Mouse (Mus musculus): ENCODE results near the gene Gm4869. TPM values are rescaled to one million over a fixed set of nuclear protein-coding genes. Genes with fewer than 3 reads are reported as not detected.
"Not testable (repeated sequence)": the region's sequence is repeated elsewhere in the genome, so short reads cannot be mapped to it uniquely, and the experiment has no call there.

Gm4869 gene
- polyA plus RNA-seq, 1 experiment from 2014 or later = not detected

DNA sequence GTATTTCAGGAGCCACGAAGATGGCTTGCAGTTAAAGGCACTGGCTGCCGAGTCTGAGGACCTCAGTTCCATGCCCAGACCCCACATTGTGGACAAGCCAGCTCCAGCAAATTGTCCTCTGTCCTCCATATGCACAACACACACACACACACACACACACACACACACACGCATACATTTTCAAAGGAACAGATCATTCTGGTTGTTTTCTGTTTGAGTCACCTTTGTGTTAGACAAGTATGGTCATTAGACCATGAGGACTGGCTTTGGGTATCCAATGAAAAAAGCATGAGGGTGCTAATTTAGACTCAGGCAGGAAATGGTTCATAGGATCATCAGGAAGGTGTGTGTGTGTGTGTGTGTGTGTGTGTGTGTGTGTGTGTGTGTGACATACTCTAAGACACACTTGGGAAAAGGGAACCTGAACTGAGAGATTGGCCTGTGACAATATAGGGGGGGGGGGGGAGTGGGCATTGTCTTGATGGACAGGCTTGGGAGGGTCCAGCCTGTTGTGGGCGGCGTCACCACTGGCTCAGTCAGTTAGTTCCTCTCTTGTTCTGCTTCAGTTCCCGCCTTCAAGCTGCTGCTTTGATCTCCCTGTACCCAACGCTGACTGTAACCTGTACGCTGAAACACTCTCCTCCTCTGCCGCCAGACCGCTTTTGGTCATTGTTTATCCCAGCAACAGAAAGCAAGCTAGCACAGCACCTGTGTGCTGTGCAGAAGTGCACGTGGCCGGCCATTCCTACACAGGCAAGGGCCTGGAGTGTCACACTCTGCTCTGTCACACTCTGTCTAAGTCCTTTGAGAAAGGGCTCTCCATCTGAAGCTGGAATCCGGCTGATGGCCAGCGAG is 56.8 kb downstream of the Gm4869 start:
- 18% methylated on average over 13 of the region's 14 CpGs for WGBS
- Histone ChIP-seq H3K9ac (replicated peaks; ENCODE audit: low read depth, low read length) (0 out of 2 replicates have a peak overlapping the region, but pooled peaks have one; percentile 4), H3K36me3 (ENCODE audit: control insufficient read depth, insufficient read depth) (no peaks in the 10 kb centered on the region)

DNA sequence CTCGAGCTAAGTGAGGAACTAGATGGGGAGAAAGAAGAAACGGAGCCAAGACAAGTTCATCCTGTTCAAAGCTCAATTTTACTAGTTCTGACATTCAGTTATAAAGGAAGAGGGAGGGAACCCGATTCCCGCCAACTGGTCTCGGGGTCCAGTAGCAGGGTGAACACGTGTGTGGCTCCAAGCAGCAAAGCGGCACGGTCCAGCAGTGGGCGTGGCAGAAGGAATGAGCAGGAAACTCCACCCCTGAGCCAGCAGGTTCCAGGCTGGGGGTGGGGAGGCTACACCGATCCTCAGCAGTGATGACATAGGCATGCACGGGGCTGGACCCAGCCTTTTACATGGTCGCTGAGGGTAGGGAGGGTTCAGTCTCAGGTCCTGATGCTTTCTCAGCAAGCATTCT is 57.5 kb downstream of the Gm4869 start:
- not testable (repeated sequence) for H3K4me3 ChIP-seq (replicated peaks; ENCODE audit: low read length); H3K27me3 ChIP-seq (replicated peaks; ENCODE audit: control insufficient read depth, insufficient read depth, low read length); H3K27ac ChIP-seq (ENCODE audit: low read length); ATAC-seq; H3K36me3 ChIP-seq (ENCODE audit: control insufficient read depth, insufficient read depth); H3K9me3 ChIP-seq (ENCODE audit: control insufficient read depth, low read length)
- Histone ChIP-seq H3K4me2 (ENCODE audit: low read length) (peak overlapping the region; percentile 27; the same call in 1 of the 2 replicates), H3K4me1 (replicated peaks; ENCODE audit: control insufficient read depth, insufficient read depth, low read length) (peaks cover 24% of the 10 kb centered on the region), H3K9ac (replicated peaks; ENCODE audit: low read depth, low read length) (0 out of 2 replicates have a peak overlapping the region, but pooled peaks have one; percentile 11)
- 2% methylated on average over 12 of the region's 12 CpGs for WGBS

More for the DNA sequence above, 56.8 kb downstream of the Gm4869 start:
- Histone ChIP-seq H3K4me1 (replicated peaks; ENCODE audit: control insufficient read depth, insufficient read depth, low read length) (peaks cover 21% of the 10 kb centered on the region), H3K4me3 (replicated peaks; ENCODE audit: low read length) (no peak overlapping the region), H3K27ac (ENCODE audit: low read length) (no peak overlapping the region), H3K9me3 (ENCODE audit: control insufficient read depth, low read length) (no peaks in the 10 kb centered on the region), H3K27me3 (replicated peaks; ENCODE audit: control insufficient read depth, insufficient read depth, low read length) (no peaks in the 10 kb centered on the region), H3K4me2 (ENCODE audit: low read length) (peak overlapping the region; percentile 27; the same call in 1 of the 2 replicates)
- ATAC-seq = no peak

DNA sequence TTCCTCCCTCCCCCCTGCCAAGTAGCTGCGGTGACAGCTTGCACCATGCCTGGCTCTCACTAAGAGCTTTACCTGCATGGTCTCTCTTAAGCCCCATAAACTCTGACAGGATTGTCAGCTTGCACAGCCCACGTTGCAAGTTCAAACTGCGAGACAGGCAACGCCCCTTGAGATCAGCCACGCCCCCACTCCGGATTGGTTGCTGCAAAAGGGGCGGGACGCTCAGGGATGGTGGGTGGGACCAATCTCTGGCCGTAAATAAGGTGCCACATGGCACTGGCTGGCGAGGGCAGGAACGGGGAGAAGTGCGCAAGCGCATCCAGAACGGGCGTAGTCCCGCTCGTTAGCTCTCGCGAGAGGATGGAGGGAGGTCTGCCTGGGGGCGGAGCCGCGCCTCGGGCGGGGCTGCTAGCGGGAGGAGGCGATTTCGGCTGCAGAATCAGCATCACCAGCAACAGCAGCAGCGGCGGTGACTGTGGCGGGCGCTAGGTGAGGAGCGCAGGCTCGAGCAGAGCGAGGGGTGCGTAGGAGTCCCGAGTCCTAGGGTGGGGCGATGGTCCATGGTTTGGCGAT is 59.8 kb downstream of the Gm4869 start, which contains the start of gene Chst12:
Chst12 (plus strand) TSS at position 343 of the 573 bp plus-strand sequence.
- no peaks in the 10 kb centered on the region for H3K36me3 ChIP-seq (ENCODE audit: control insufficient read depth, insufficient read depth)
- peaks cover 41% of the 10 kb centered on the region for H3K4me1 ChIP-seq (replicated peaks; ENCODE audit: control insufficient read depth, insufficient read depth, low read length)
- peak within 1 kb of the TSS; percentile 67 for H3K27ac ChIP-seq (ENCODE audit: low read length)
- under 1% methylated on average over 38 of the region's 38 CpGs for WGBS
- H3K4me3 ChIP-seq (replicated peaks; ENCODE audit: low read length) = peak within 1 kb of the TSS; percentile 69
- H3K27me3 ChIP-seq (replicated peaks; ENCODE audit: control insufficient read depth, insufficient read depth, low read length) = no peaks in the 10 kb centered on the region
- H3K4me2 ChIP-seq (ENCODE audit: low read length) = peak within 1 kb of the TSS; percentile 77
- H3K9ac ChIP-seq (replicated peaks; ENCODE audit: low read depth, low read length) = peak within 1 kb of the TSS; percentile 76
- peak; percentile 94 for ATAC-seq
- H3K9me3 ChIP-seq (ENCODE audit: control insufficient read depth, low read length) = no peaks in the 10 kb centered on the region

DNA sequence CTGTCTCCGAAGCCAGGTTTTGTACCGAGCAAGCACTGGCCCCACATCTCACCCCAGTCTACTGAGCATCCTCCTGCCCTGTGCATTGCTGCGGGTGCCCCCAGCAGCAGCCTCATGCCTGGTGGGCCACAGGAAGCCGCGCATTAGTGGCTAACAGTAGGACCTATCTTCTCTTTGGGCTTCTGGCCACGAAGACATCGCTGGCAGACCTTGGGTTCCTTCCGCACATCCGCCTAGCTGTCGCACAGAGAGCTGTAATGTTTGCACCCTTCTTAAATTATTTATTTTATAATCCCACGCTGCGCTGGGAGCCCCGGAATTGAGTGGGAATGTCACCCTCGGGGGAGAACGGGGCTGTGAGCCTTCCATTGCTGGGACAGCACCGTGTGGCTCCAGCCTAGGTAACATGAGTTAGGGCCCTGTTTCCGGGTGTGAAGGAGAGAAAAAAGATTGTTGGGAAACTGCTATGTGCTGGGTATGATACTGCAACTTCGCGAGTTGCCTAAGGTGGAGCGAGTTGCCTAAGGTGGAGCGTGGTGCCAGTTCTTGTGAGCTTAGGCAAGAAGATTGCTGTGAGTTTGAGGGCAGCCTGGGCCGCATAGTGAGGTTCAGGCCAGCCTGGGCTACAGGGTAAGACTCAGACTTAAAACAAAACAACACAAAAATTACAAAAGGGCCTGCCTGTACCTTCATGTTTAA is 60.8 kb downstream of the Gm4869 start:
- no peaks in the 10 kb centered on the region for H3K36me3 ChIP-seq (ENCODE audit: control insufficient read depth, insufficient read depth)
- WGBS = 39% methylated on average over 22 of the region's 22 CpGs
- H3K27me3 ChIP-seq (replicated peaks; ENCODE audit: control insufficient read depth, insufficient read depth, low read length) = no peaks in the 10 kb centered on the region
- H3K4me3 ChIP-seq (replicated peaks; ENCODE audit: low read length) = peak overlapping the region; percentile 69
- no peaks in the 10 kb centered on the region for H3K9me3 ChIP-seq (ENCODE audit: control insufficient read depth, low read length)
- H3K9ac ChIP-seq (replicated peaks; ENCODE audit: low read depth, low read length) = peak overlapping the region; percentile 76
- H3K27ac ChIP-seq (ENCODE audit: low read length) = 0 out of 2 replicates have a peak overlapping the region, but pooled peaks have one; percentile 14
- peak; percentile 5; the same call in 1 of the 2 replicates for ATAC-seq
- H3K4me2 ChIP-seq (ENCODE audit: low read length) = peak overlapping the region; percentile 77
- peaks cover 50% of the 10 kb centered on the region for H3K4me1 ChIP-seq (replicated peaks; ENCODE audit: control insufficient read depth, insufficient read depth, low read length)

DNA sequence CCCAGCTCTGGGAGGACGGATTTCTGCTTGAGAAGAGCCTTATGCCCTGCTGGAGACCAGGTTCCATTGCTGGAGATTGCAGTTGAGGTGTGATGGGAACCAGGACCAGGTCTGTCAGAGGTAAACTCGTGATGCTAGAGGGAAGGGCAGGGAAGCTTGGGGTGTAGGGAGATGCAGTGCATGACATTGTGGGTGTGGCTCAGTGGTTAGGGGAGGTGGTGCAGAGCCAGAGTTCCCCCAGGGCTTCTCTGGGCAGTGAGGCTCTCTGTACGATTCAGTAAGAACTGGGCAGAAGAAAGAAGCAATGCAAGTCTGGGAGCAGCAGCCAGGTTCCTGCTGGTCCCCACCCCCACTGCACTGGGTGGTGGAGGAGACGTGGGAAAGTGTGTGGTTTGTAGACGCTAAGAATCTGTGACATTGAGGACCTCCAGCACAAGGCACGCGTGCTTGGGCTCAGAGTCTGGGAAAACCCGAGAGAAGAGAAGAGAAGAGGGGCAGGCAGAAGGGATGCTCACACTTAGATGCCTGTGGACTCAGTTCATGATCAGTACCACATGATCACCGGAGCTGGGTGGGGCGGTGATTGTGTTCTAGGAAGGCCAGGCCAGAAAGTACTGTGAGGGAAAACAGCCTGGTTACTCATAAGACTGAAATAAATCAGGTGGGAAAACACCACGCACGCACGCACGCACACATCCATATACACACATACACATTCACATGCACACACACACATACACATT is 62.2 kb downstream of the Gm4869 start:
- H3K27ac ChIP-seq (ENCODE audit: low read length) = no peak overlapping the region
- no peak overlapping the region for H3K4me2 ChIP-seq (ENCODE audit: low read length)
- H3K9ac ChIP-seq (replicated peaks; ENCODE audit: low read depth, low read length) = no peak overlapping the region
- ATAC-seq = no peak
- H3K4me1 ChIP-seq (replicated peaks; ENCODE audit: control insufficient read depth, insufficient read depth, low read length) = peaks cover 47% of the 10 kb centered on the region
- no peaks in the 10 kb centered on the region for H3K36me3 ChIP-seq (ENCODE audit: control insufficient read depth, insufficient read depth)
- WGBS = 87% methylated on average over 14 of the region's 14 CpGs
- no peaks in the 10 kb centered on the region for H3K27me3 ChIP-seq (replicated peaks; ENCODE audit: control insufficient read depth, insufficient read depth, low read length)
- no peak overlapping the region for H3K4me3 ChIP-seq (replicated peaks; ENCODE audit: low read length)
- H3K9me3 ChIP-seq (ENCODE audit: control insufficient read depth, low read length) = no peaks in the 10 kb centered on the region

DNA sequence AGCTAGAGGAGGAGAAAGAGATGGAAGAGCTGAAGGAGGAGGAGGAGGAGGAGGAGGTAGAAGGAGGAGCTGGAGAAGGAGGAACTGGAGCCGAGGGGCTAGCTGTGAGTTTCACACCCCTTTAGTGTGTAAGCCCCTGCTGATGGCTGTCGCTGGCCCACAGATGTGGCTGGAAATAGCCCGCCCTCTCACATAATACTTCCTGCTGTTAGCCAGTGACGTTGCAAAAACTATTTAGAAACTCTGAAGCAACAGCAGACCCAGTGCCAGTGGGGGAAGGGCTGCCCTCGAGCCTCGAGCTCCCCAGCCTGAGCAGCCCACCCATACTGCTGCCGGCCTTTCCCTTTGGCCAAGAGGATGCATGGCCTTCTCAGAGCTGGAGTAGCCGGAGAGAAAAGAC is 63.2 kb downstream of the Gm4869 start:
- Histone ChIP-seq H3K9me3 (ENCODE audit: control insufficient read depth, low read length) (no peaks in the 10 kb centered on the region), H3K4me2 (ENCODE audit: low read length) (no peak overlapping the region), H3K4me3 (replicated peaks; ENCODE audit: low read length) (no peak overlapping the region), H3K27ac (ENCODE audit: low read length) (no peak overlapping the region), H3K9ac (replicated peaks; ENCODE audit: low read depth, low read length) (no peak overlapping the region), H3K27me3 (replicated peaks; ENCODE audit: control insufficient read depth, insufficient read depth, low read length) (no peaks in the 10 kb centered on the region), H3K4me1 (replicated peaks; ENCODE audit: control insufficient read depth, insufficient read depth, low read length) (peaks cover 44% of the 10 kb centered on the region), H3K36me3 (ENCODE audit: control insufficient read depth, insufficient read depth) (no peaks in the 10 kb centered on the region)
- WGBS = 28% methylated on average over 8 of the region's 8 CpGs
- ATAC-seq = no peak

DNA sequence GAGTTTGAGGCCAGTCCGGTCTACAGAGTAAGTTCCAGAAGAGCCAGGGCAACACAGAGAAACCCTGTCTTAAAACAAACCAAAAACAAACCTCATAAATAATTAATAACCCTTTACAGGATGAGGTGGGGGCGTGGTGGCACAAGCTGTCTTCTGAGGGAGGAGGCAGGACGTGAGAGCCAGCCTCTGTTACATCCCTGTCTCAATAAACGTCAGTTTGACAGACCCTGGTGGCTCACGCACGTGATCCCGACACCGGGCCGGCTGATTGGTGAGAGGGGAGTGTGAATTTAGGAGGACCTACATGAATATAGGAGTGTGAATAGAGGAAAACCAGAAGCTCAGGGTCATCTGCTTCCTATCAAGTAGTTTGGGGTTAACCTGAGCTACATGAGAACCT is 63.8 kb downstream of the Gm4869 start:
- H3K27ac ChIP-seq (ENCODE audit: low read length) = no peak overlapping the region
- peaks cover 44% of the 10 kb centered on the region for H3K4me1 ChIP-seq (replicated peaks; ENCODE audit: control insufficient read depth, insufficient read depth, low read length)
- no peak overlapping the region for H3K9ac ChIP-seq (replicated peaks; ENCODE audit: low read depth, low read length)
- H3K27me3 ChIP-seq (replicated peaks; ENCODE audit: control insufficient read depth, insufficient read depth, low read length) = no peaks in the 10 kb centered on the region
- no peaks in the 10 kb centered on the region for H3K9me3 ChIP-seq (ENCODE audit: control insufficient read depth, low read length)
- H3K36me3 ChIP-seq (ENCODE audit: control insufficient read depth, insufficient read depth) = no peaks in the 10 kb centered on the region
- H3K4me3 ChIP-seq (replicated peaks; ENCODE audit: low read length) = no peak overlapping the region
- no peak for ATAC-seq
- no peak overlapping the region for H3K4me2 ChIP-seq (ENCODE audit: low read length)
- WGBS = 40% methylated on average over 9 of the region's 9 CpGs

DNA sequence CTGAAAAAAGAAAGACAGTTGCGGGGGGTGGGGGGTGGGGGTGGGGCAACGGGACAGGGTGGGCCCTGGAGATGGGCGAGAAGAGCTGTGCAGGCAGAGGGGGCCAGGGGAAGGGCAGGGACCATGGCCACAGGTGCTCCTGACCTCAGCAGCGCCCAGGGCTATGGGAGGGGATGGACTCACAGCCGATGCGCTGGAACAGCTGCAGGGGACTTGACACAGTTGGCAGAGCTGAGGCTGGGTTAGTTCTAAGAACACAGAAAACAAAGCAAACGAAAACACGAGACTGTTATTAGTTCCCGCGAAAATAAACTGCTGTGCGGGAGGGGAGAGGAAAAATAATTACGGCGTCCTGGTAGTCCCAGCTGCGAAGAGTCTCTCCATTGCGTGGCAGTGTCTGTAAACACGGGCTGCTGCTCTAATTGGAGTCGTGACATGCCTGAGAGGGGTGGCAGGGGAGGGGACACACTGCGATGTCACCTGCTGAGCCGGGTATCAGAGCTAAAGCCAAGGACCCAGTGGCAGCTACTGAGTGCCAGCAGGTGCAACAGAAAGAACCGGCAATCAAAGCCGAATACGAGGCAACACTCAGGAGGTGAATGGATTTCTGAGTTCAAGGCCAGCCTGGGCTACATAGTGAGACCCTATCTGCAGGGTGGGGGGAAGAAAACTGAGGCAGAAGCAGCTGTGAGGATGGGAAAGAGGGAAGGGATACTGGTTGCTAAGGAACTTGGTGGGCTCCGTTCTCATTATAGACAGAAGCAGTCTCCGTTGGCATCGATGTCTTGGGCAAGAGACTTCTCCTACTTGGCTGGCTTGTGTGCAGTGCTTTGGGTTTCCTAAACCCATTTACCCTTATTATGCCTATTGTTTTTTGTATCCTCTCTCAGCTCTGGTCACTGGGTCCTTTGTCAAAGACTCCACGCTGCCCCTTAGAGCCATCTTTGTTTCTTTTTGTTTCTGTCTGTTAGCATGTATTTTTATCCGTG is 64.9 kb downstream of the Gm4869 start:
- peak; percentile 4; the same call in 1 of the 2 replicates for ATAC-seq
- H3K4me3 ChIP-seq (replicated peaks; ENCODE audit: low read length) = no peak overlapping the region
- H3K4me2 ChIP-seq (ENCODE audit: low read length) = peak overlapping the region; percentile 25
- H3K36me3 ChIP-seq (ENCODE audit: control insufficient read depth, insufficient read depth) = no peaks in the 10 kb centered on the region
- no peak overlapping the region; the same call in 1 of the 2 replicates for H3K9ac ChIP-seq (replicated peaks; ENCODE audit: low read depth, low read length)
- 23% methylated on average over 27 of the region's 27 CpGs for WGBS
- H3K4me1 ChIP-seq (replicated peaks; ENCODE audit: control insufficient read depth, insufficient read depth, low read length) = peaks cover 48% of the 10 kb centered on the region
- no peaks in the 10 kb centered on the region for H3K27me3 ChIP-seq (replicated peaks; ENCODE audit: control insufficient read depth, insufficient read depth, low read length)
- H3K9me3 ChIP-seq (ENCODE audit: control insufficient read depth, low read length) = no peaks in the 10 kb centered on the region
- peak overlapping the region; percentile 44; the same call in 1 of the 2 replicates for H3K27ac ChIP-seq (ENCODE audit: low read length)
